Mouse (Mus musculus): ENCODE results near the gene Ankrd63. TPM values are rescaled to one million over a fixed set of nuclear protein-coding genes. Genes with fewer than 3 reads are reported as not detected.

Gene Ankrd63
- polyA plus RNA-seq, 1 experiment from 2014 or later = 0.67 TPM

DNA sequence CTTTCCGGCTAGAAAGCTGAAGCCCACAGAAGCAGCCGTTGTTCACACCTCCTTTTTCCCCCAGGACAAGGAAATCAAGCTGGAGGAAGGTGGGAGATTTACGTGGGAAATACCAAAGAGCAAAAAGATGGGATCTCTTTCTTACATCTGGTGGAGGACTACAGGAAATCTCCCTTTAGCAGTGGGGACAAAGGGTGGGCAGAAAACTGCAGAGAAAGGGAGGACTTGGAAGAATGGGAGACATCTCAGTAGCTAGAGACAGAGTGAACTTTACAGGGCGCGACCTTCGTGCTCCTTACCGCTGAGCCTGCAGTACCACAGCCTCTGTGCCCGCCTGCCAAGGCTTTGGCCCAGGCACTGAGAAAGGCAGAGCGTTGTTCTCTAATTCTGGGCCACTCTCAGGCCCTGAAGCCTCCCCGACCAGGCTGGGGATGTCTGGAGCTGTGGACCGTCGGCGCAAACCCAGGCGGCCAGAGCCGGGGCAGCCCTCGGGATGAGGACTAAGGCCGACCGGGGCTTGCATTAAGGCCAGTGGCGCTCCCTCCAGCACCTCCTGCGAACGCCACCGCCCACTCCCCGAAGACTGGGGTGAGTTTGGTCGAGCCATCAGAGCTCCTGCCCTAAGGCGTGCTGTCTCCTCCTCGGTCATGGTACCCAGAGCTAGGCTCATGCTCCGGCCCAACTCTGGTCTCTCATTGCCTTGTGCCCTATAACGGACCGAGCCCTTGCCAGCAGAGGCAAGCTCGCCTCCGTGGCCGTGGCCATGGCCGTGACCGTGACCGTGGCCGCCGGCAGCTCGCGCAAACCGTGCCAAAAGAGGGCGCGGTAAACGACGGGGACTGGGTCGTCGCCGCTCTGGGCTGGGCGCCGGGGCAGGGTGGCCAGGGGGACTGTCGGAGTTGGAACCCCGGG lies 1.5 kb downstream of the Ankrd63 start:
- peak overlapping the region; percentile 77 for H3K9ac ChIP-seq
- no peak for ATAC-seq (ENCODE audit: extremely low read depth, insufficient number of reproducible peaks, low FRiP score, low TSS enrichment)
- H3K27me3 ChIP-seq (replicated peaks) = peaks cover 87% of the 10 kb centered on the region
- no peaks in the 10 kb centered on the region for H3K9me3 ChIP-seq
- peak overlapping the region; percentile 60 for H3K4me3 ChIP-seq
- 10% methylated on average over 51 of the region's 51 CpGs for WGBS
- no peak overlapping the region for H3K27ac ChIP-seq (replicated peaks)
- H3K4me2 ChIP-seq = peak overlapping the region; percentile 91
- peaks cover 77% of the 10 kb centered on the region for H3K4me1 ChIP-seq
- no peaks in the 10 kb centered on the region for H3K36me3 ChIP-seq

GRCm38 (mm10) chr2:118701161-118701560 lies 2.6 kb downstream of the Ankrd63 start:
- Histone ChIP-seq H3K4me2 (peak overlapping the region; percentile 65), H3K27ac (replicated peaks) (no peak overlapping the region), H3K9ac (peak overlapping the region; percentile 70; the same call in 1 of the 2 replicates), H3K4me1 (peaks cover 77% of the 10 kb centered on the region), H3K9me3 (no peaks in the 10 kb centered on the region), H3K36me3 (no peaks in the 10 kb centered on the region), H3K27me3 (replicated peaks) (peaks cover 82% of the 10 kb centered on the region), H3K4me3 (no peak overlapping the region)
- WGBS = 12% methylated on average over 5 of the region's 5 CpGs
- ATAC-seq (ENCODE audit: extremely low read depth, insufficient number of reproducible peaks, low FRiP score, low TSS enrichment) = no peak

DNA sequence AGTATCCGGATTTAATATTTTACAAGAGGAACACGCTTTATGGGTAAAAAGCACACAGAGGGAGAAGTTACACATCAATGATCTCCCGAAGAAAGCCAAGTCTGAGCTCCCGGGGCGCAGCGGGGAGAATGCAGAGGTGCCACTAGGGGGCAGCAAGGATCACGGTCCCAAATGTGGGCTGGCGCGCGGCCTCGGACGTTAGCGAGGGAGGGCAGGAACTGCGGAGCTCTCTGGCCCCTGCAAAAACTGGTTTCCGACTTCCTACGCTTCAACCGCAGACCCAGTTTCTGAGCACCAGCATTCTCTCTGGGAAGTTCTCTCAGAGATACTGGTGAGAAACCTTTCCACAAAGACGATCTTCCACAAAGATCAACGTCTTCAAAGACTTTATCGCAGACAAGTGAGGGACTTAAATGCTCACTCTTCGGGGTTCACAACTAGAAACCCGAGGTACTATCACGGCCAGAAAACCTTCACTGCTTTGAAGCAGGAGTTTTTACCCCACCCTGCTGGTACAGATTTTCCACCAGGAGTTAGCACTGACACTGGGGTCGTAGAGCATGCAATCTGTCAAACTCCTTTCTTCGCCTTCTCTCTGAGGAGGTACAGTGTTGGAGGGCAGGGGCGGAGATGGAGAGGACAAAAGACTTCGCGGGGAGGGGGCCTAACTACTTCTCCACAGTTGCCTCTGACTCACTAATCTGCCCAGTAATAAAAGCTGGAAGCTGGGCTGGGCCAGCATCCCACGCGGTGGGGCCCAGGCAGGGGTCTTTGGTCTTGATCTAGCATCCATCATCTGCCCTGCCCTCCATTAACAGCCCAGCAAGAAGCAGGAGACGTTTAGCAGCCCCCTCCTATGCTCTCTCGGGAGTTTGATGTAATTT lies 3.3 kb downstream of the Ankrd63 start:
- Histone ChIP-seq H3K36me3 (no peaks in the 10 kb centered on the region), H3K27me3 (replicated peaks) (peaks cover 81% of the 10 kb centered on the region), H3K4me2 (peak overlapping the region; percentile 65), H3K9ac (peak overlapping the region; percentile 70), H3K9me3 (no peaks in the 10 kb centered on the region), H3K4me3 (peak overlapping the region; percentile 41), H3K27ac (replicated peaks) (no peak overlapping the region), H3K4me1 (peaks cover 74% of the 10 kb centered on the region)
- ATAC-seq (ENCODE audit: extremely low read depth, insufficient number of reproducible peaks, low FRiP score, low TSS enrichment) = no peak
- WGBS = 3% methylated on average over 32 of the region's 32 CpGs

DNA sequence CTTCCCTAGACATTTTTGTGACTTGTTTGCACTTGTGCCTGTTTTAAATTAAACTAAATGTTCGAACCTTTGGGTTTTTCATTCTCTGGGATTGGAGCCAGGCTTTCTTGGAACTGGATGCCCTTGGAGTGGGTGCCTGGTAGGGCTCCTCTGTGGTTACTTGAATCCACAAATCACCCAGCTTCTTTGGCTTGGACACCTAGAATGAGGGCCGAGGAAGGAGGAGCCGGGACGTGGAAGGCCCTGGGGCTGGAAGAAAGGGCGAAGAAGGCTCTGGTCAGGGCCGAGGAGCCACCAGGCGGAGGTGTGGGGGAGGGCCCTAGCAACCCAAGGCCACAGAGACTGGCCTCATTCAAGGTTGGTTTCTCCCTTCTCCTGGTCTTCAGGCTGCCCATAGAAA lies 5.8 kb downstream of the Ankrd63 start:
- no peak overlapping the region for H3K4me2 ChIP-seq
- 42% methylated on average over 7 of the region's 7 CpGs for WGBS
- no peaks in the 10 kb centered on the region for H3K36me3 ChIP-seq
- H3K27me3 ChIP-seq (replicated peaks) = peaks cover 79% of the 10 kb centered on the region
- ATAC-seq (ENCODE audit: extremely low read depth, insufficient number of reproducible peaks, low FRiP score, low TSS enrichment) = no peak
- no peak overlapping the region for H3K4me3 ChIP-seq
- peaks cover 54% of the 10 kb centered on the region for H3K4me1 ChIP-seq
- H3K27ac ChIP-seq (replicated peaks) = no peak overlapping the region
- H3K9me3 ChIP-seq = no peaks in the 10 kb centered on the region
- H3K9ac ChIP-seq = 0 out of 2 replicates have a peak overlapping the region, but pooled peaks have one; percentile 41

DNA sequence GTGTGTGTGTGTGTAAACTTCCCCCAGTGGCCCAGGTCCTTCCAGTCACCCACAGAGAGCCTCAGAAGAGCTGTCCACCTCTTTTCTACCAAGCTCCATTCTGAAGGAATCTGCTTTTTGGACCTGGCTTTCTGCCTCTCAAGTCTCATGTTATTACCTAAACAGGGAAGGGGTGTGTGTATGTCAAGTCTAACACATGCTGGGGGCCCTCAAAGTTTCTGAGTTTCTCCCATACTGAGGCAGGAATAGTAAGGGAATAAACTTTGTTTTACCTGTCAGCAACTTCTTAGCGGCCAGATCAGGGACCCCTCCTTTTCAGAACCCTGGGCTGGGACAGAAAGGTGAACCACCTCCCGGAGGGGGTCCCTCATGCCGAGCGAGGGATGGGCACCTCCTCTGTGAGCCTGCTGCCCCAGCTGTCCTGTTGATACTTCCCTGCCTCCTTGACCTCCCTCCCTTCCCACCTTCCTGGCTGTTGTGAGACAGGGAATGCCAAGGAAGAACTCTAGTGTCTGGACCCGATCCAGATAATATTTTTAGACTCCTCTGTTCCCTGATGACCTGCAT lies 6.4 kb downstream of the Ankrd63 start:
- peaks cover 74% of the 10 kb centered on the region for H3K27me3 ChIP-seq (replicated peaks)
- no peaks in the 10 kb centered on the region for H3K9me3 ChIP-seq
- H3K9ac ChIP-seq = 0 out of 2 replicates have a peak overlapping the region, but pooled peaks have one; percentile 25
- H3K4me3 ChIP-seq = no peak overlapping the region
- no peaks in the 10 kb centered on the region for H3K36me3 ChIP-seq
- H3K27ac ChIP-seq (replicated peaks) = 0 out of 2 replicates have a peak overlapping the region, but pooled peaks have one; percentile 17
- WGBS = 31% methylated on average over 5 of the region's 5 CpGs
- no peak for ATAC-seq (ENCODE audit: extremely low read depth, insufficient number of reproducible peaks, low FRiP score, low TSS enrichment)
- peaks cover 48% of the 10 kb centered on the region for H3K4me1 ChIP-seq
- H3K4me2 ChIP-seq = no peak overlapping the region

DNA sequence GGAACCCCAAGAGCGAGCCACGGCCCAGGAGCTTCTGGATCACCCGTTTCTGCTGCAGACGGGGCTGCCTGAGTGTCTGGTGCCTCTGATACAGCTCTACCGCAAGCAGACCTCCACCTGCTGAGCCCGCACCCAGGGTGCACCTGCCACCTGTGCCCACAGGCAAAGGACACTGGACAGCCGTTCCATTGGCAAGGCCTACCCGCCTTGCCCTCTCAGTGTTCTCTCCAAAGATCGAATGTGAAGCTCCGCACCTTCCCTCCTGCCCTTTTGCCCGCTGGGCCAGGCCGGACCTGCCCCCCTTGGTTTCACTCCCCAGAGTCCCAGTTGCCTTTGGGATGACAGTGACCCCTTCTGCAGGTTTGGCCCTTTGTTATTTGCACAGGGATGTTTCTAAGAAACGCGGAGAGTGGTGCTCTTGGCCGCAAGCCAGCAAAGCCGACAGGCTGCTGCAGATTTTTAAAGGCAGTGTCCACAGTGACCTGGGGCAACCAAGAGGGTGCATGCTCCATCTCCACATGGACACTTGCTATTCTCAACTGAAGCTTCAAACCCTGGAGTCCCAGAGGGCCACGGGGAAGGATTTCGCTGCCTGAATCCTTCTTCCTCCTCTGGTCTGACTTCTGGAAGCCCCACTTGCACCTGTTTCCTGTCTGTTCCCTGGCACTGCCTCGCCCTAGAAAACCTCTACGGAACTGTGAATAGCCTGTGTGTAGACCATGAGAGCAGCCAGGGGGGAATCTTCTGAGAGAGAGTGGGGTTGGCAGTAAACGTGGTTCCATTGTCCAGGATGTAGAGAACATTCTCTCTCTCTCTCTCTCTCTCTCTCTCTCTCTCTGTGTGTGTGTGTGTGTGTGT lies 7.1 kb downstream of the Ankrd63 start:
- Histone ChIP-seq H3K4me1 (peaks cover 43% of the 10 kb centered on the region), H3K4me2 (no peak overlapping the region), H3K27me3 (replicated peaks) (peaks cover 66% of the 10 kb centered on the region), H3K9ac (peak overlapping the region; percentile 34), H3K4me3 (no peak overlapping the region), H3K27ac (replicated peaks) (no peak overlapping the region), H3K9me3 (no peaks in the 10 kb centered on the region), H3K36me3 (no peaks in the 10 kb centered on the region)
- ATAC-seq (ENCODE audit: extremely low read depth, insufficient number of reproducible peaks, low FRiP score, low TSS enrichment) = no peak
- WGBS = 39% methylated on average over 21 of the region's 21 CpGs

- ATAC-seq (ENCODE audit: extremely low read depth, insufficient number of reproducible peaks, low FRiP score, low TSS enrichment) = no peak
- peak overlapping the region; percentile 34; the same call in 1 of the 2 replicates for H3K9ac ChIP-seq
Observed at GRCm38 (mm10) chr2:118695677-118696232, 8.0 kb downstream of the Ankrd63 start.

GRCm38 (mm10) chr2:118693370-118693966 lies 10.3 kb downstream of the Ankrd63 start:
- Histone ChIP-seq H3K27ac (replicated peaks) (no peak overlapping the region), H3K4me1 (peaks cover 25% of the 10 kb centered on the region), H3K27me3 (replicated peaks) (peaks cover 63% of the 10 kb centered on the region), H3K9ac (no peak overlapping the region), H3K4me2 (no peak overlapping the region), H3K9me3 (no peaks in the 10 kb centered on the region), H3K4me3 (no peak overlapping the region), H3K36me3 (no peaks in the 10 kb centered on the region)
- ATAC-seq (ENCODE audit: extremely low read depth, insufficient number of reproducible peaks, low FRiP score, low TSS enrichment) = no peak
- 75% methylated on average over 19 of the region's 19 CpGs for WGBS

More at GRCm38 (mm10) chr2:118695677-118696232, 8.0 kb downstream of the Ankrd63 start:
- Histone ChIP-seq H3K27me3 (replicated peaks) (peaks cover 61% of the 10 kb centered on the region), H3K4me2 (no peak overlapping the region), H3K4me3 (no peak overlapping the region), H3K27ac (replicated peaks) (no peak overlapping the region), H3K36me3 (no peaks in the 10 kb centered on the region), H3K4me1 (peaks cover 34% of the 10 kb centered on the region), H3K9me3 (no peaks in the 10 kb centered on the region)
- WGBS = 28% methylated on average over 11 of the region's 11 CpGs

DNA sequence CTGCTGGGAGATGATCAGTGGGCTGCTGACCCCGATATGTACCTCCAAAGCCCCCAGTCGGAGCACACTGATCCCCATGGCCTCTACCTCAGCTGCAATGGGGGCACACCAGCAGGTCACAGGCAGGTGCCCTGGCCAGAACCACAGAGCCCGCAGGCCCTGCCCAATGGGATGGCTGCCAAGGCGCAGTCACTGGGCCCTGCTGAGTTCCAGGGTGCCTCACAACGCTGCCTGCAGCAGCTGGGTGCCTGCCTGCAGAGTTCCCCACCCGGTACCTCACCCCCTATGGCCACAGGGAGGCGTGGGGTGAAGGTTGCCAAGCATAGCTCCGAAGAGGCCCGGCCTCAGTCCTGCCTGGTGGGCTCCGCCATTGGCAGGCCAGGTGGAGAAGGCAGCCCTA lies 13.9 kb downstream of the Ankrd63 start:
- Histone ChIP-seq H3K9ac (no peak overlapping the region), H3K27me3 (replicated peaks) (peaks cover 50% of the 10 kb centered on the region), H3K4me2 (no peak overlapping the region), H3K36me3 (no peaks in the 10 kb centered on the region), H3K27ac (replicated peaks) (no peak overlapping the region), H3K4me1 (peaks cover 10% of the 10 kb centered on the region), H3K9me3 (no peaks in the 10 kb centered on the region), H3K4me3 (no peak overlapping the region)
- no peak for ATAC-seq (ENCODE audit: extremely low read depth, insufficient number of reproducible peaks, low FRiP score, low TSS enrichment)
- WGBS = 63% methylated on average over 10 of the region's 10 CpGs

- ATAC-seq (ENCODE audit: extremely low read depth, insufficient number of reproducible peaks, low FRiP score, low TSS enrichment) = no peak
- H3K27me3 ChIP-seq (replicated peaks) = peaks cover 36% of the 10 kb centered on the region
- WGBS = 81% methylated on average over 3 of the region's 3 CpGs
- H3K4me1 ChIP-seq = peaks cover 16% of the 10 kb centered on the region
- H3K9me3 ChIP-seq = no peaks in the 10 kb centered on the region
- H3K9ac ChIP-seq = no peak overlapping the region
- H3K36me3 ChIP-seq = no peaks in the 10 kb centered on the region
- no peak overlapping the region for H3K4me3 ChIP-seq
- no peak overlapping the region for H3K27ac ChIP-seq (replicated peaks)
- no peak overlapping the region for H3K4me2 ChIP-seq
Observed at GRCm38 (mm10) chr2:118687791-118688190, 16.0 kb downstream of the Ankrd63 start.

All from heart, embryonic 13.5 days (tissue).